Mouse (Mus musculus) midbrain, embryonic 13.5 days (tissue): Measurements from ENCODE around the gene Syngap1. TPM values are rescaled to one million over a fixed set of nuclear protein-coding genes. Genes with fewer than 3 reads are reported as not detected.

Experiments
- ATAC-seq: fragments of 200-750 bp; cut with Nextera tagmentation; 2 replicates; pipeline ENCODE4 v1.8.0; 2017; ENCODE audit warnings: mild to moderate bottlenecking, moderate TSS enrichment, moderate library complexity
- H3K27ac ChIP-seq: fragments of 300-500 bp; sonication (generic); 2 replicates; pipeline ENCODE4 v1.5.1; 2015; ENCODE audit warnings: inconsistent platforms, mild to moderate bottlenecking, moderate library complexity
- H3K27me3 ChIP-seq: fragments of 300-500 bp; sonication (generic); 2 replicates; pipeline ENCODE4 v1.6.1; 2015; ENCODE audit warnings: mild to moderate bottlenecking, inconsistent platforms
- H3K36me3 ChIP-seq: fragments of 300-500 bp; sonication (generic); 2 replicates; pipeline ENCODE4 v1.6.1; 2015; ENCODE audit warnings: mild to moderate bottlenecking, inconsistent platforms
- H3K4me1 ChIP-seq: fragments of 300-500 bp; sonication (generic); replicated peaks from 2 replicates; pipeline ENCODE4 v1.6.1; 2015; ENCODE audit warnings: inconsistent platforms
- H3K4me2 ChIP-seq: fragments of 300-500 bp; sonication (generic); replicated peaks from 2 replicates; pipeline ENCODE4 v1.6.1; 2015; ENCODE audit warnings: moderate library complexity, mild to moderate bottlenecking, inconsistent platforms
- H3K4me3 ChIP-seq: fragments of 300-500 bp; sonication (generic); replicated peaks from 2 replicates; pipeline ENCODE4 v1.5.1; 2015; ENCODE audit warnings: mild to moderate bottlenecking, inconsistent platforms
- H3K9ac ChIP-seq: fragments of 300-500 bp; sonication (generic); replicated peaks from 2 replicates; pipeline ENCODE4 v1.6.1; 2015; ENCODE audit warnings: mild to moderate bottlenecking, inconsistent platforms
- H3K9me3 ChIP-seq: fragments of 300-500 bp; sonication (generic); 2 replicates; pipeline ENCODE4 v1.6.1; 2016; ENCODE audit warnings: mild to moderate bottlenecking, inconsistent platforms
- WGBS: fragments of 180-500 bp; shearing (Covaris S2); methylation state at CpG from one replicate; pipeline ENCODE4 v1.1.7; 2015; 5-methylcytosine and 5-hydroxymethylcytosine counted together
- polyA plus RNA-seq: library from polyadenylated mRNA; unstranded; fragments of >200 nt; fragmentation: Nextera tagmentation; extraction: Ambion mirVana; gene quantifications from 2 replicates; pipeline ENCODE4 v1.2.1, GENCODE M21; 2015

Gene Syngap1
- polyA plus RNA-seq, 1 experiment from 2014 or later = 6.2 TPM

- ATAC-seq = no peak
- Histone ChIP-seq H3K4me3 (no peak overlapping the region), H3K4me1 (no peaks in the 10 kb centered on the region), H3K4me2 (no peak overlapping the region), H3K27me3 (no peaks in the 10 kb centered on the region), H3K9me3 (no peaks in the 10 kb centered on the region), H3K9ac (no peak overlapping the region), H3K36me3 (no peaks in the 10 kb centered on the region), H3K27ac (no peak overlapping the region)
- WGBS = 41% methylated on average over 9 of the region's 9 CpGs
Measured at GRCm38 (mm10) chr17:27004431-27004830, 63.4 kb downstream of the Syngap1 start.

GRCm38 (mm10) chr17:27004903-27005485 is 63.9 kb downstream of the Syngap1 start:
- Histone ChIP-seq H3K9me3 (no peaks in the 10 kb centered on the region), H3K36me3 (no peaks in the 10 kb centered on the region), H3K4me2 (no peak overlapping the region), H3K9ac (no peak overlapping the region), H3K4me1 (no peaks in the 10 kb centered on the region), H3K4me3 (no peak overlapping the region), H3K27me3 (no peaks in the 10 kb centered on the region), H3K27ac (no peak overlapping the region)
- WGBS = 44% methylated on average over 19 of the region's 19 CpGs
- no peak for ATAC-seq

DNA sequence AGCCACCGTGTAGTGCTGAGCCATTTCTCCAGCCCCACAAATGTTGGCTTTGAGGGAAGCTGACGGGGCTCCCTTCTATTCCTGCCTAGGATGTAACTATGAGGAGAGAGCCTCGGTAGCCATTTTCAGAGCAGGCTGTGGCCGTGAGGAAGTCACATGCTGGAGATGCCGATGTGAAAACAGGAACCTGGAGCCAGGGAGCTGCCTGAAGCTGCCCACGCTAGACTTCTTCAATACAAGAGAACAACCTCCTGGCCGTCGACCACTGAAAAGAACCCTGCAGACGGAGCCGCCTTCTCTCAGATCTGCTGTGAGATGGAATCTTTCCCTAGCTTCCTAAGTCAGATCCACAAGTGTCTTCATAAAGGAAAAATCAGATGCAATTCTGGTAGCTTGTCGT is 64.6 kb downstream of the Syngap1 start:
- no peaks in the 10 kb centered on the region for H3K4me1 ChIP-seq
- 66% methylated on average over 11 of the region's 11 CpGs for WGBS
- no peaks in the 10 kb centered on the region for H3K36me3 ChIP-seq
- H3K4me3 ChIP-seq = no peak overlapping the region
- ATAC-seq = no peak
- no peak overlapping the region for H3K9ac ChIP-seq
- H3K27ac ChIP-seq = no peak overlapping the region
- no peaks in the 10 kb centered on the region for H3K27me3 ChIP-seq
- H3K4me2 ChIP-seq = no peak overlapping the region
- H3K9me3 ChIP-seq = no peaks in the 10 kb centered on the region

GRCm38 (mm10) chr17:27008277-27008676 is 67.2 kb downstream of the Syngap1 start:
- no peak overlapping the region for H3K4me3 ChIP-seq
- H3K4me2 ChIP-seq = no peak overlapping the region
- peaks cover 6% of the 10 kb centered on the region; the same call in 1 of the 2 replicates for H3K4me1 ChIP-seq
- 77% methylated on average over 2 of the region's 2 CpGs for WGBS
- ATAC-seq = no peak
- H3K27ac ChIP-seq = no peak overlapping the region
- H3K27me3 ChIP-seq = no peaks in the 10 kb centered on the region
- H3K36me3 ChIP-seq = no peaks in the 10 kb centered on the region
- H3K9me3 ChIP-seq = no peaks in the 10 kb centered on the region
- H3K9ac ChIP-seq = no peak overlapping the region

- no peak for ATAC-seq
- no peak overlapping the region for H3K9ac ChIP-seq
- WGBS = 93% methylated on average over 10 of the region's 10 CpGs
- H3K4me1 ChIP-seq = peaks cover 6% of the 10 kb centered on the region; the same call in 1 of the 2 replicates
- H3K27me3 ChIP-seq = no peaks in the 10 kb centered on the region
- H3K27ac ChIP-seq = no peak overlapping the region
- no peak overlapping the region for H3K4me2 ChIP-seq
- no peaks in the 10 kb centered on the region for H3K36me3 ChIP-seq
- no peaks in the 10 kb centered on the region for H3K9me3 ChIP-seq
- H3K4me3 ChIP-seq = no peak overlapping the region
Measured at GRCm38 (mm10) chr17:27011167-27011566, 70.1 kb downstream of the Syngap1 start.

GRCm38 (mm10) chr17:27011998-27012672 is 71.1 kb downstream of the Syngap1 start:
- no peak overlapping the region for H3K4me2 ChIP-seq
- H3K9me3 ChIP-seq = no peaks in the 10 kb centered on the region
- no peak overlapping the region for H3K9ac ChIP-seq
- no peaks in the 10 kb centered on the region for H3K36me3 ChIP-seq
- H3K4me1 ChIP-seq = peaks cover 6% of the 10 kb centered on the region; the same call in 1 of the 2 replicates
- H3K27ac ChIP-seq = no peak overlapping the region
- ATAC-seq = no peak
- WGBS = 67% methylated on average over 14 of the region's 14 CpGs
- H3K4me3 ChIP-seq = no peak overlapping the region
- H3K27me3 ChIP-seq = no peaks in the 10 kb centered on the region

- H3K4me2 ChIP-seq = no peak overlapping the region
Measured at GRCm38 (mm10) chr17:27012909-27013308, 71.9 kb downstream of the Syngap1 start.

GRCm38 (mm10) chr17:27017564-27018499 is 76.8 kb downstream of the Syngap1 start:
- H3K4me1 ChIP-seq = peaks cover 16% of the 10 kb centered on the region
- no peaks in the 10 kb centered on the region for H3K27me3 ChIP-seq
- WGBS = 7% methylated on average over 34 of the region's 34 CpGs
- H3K4me2 ChIP-seq = peak overlapping the region; percentile 63
- no peaks in the 10 kb centered on the region for H3K9me3 ChIP-seq
- H3K9ac ChIP-seq = peak overlapping the region; percentile 51
- H3K4me3 ChIP-seq = peak overlapping the region; percentile 44
- 0 out of 2 replicates have a peak overlapping the region, but pooled peaks have one; percentile 30 for H3K27ac ChIP-seq
- peak; percentile 78 for ATAC-seq
- peaks cover 34% of the 10 kb centered on the region for H3K36me3 ChIP-seq

More at GRCm38 (mm10) chr17:27012909-27013308, 71.9 kb downstream of the Syngap1 start:
- H3K27ac ChIP-seq = no peak overlapping the region
- no peaks in the 10 kb centered on the region for H3K36me3 ChIP-seq
- no peaks in the 10 kb centered on the region for H3K27me3 ChIP-seq
- WGBS = 56% methylated on average over 6 of the region's 6 CpGs
- H3K4me1 ChIP-seq = peaks cover 12% of the 10 kb centered on the region; the same call in 1 of the 2 replicates
- H3K9me3 ChIP-seq = no peaks in the 10 kb centered on the region
- H3K9ac ChIP-seq = no peak overlapping the region
- no peak overlapping the region for H3K4me3 ChIP-seq
- no peak for ATAC-seq

DNA sequence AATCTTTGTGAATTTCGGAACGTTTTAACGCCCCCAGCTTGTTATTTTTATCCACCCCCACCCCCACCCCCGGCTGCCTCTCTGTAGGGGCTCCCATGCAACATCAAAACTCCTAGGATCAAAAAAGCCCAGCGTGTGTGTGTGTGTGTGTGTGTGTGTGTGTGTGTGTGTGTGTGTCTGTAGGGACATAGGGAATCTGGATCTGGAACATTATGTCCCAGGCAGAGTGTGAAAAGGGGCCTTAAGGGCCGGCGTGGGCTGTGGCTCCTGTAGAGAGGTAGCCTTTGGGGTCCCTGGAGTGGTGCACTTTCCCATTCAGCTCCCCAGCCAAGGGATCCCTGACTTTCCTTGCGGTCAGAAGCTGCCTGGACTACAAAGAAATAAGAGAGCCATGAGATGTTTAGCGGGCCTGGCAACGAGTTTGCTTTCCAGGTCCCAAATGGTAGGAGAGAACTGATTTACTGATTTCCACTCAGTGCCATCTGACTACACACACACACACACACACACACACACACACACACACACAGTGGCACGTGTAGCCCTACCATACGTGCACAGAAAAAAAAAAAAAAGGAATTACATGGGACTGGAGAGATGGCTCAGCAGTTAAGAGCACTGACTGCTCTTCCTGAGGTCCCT is 77.6 kb downstream of the Syngap1 start:
- H3K9me3 ChIP-seq = no peaks in the 10 kb centered on the region
- H3K4me1 ChIP-seq = peaks cover 16% of the 10 kb centered on the region
- H3K27ac ChIP-seq = no peak overlapping the region; the same call in 1 of the 2 replicates
- H3K4me2 ChIP-seq = peak overlapping the region; percentile 63
- no peak for ATAC-seq
- peak overlapping the region; percentile 42 for H3K9ac ChIP-seq
- peak overlapping the region; percentile 44 for H3K4me3 ChIP-seq
- WGBS = 36% methylated on average over 12 of the region's 12 CpGs
- peaks cover 42% of the 10 kb centered on the region for H3K36me3 ChIP-seq
- no peaks in the 10 kb centered on the region for H3K27me3 ChIP-seq

- Histone ChIP-seq H3K27me3 (no peaks in the 10 kb centered on the region), H3K4me2 (no peak overlapping the region), H3K27ac (no peak overlapping the region), H3K9ac (no peak overlapping the region), H3K4me3 (no peak overlapping the region), H3K9me3 (no peaks in the 10 kb centered on the region), H3K4me1 (peaks cover 16% of the 10 kb centered on the region), H3K36me3 (peaks cover 63% of the 10 kb centered on the region)
- no peak for ATAC-seq
- WGBS = 95% methylated on average over 14 of the region's 14 CpGs
Measured at GRCm38 (mm10) chr17:27021076-27021475, 80.0 kb downstream of the Syngap1 start.

- peaks cover 18% of the 10 kb centered on the region for H3K4me1 ChIP-seq
- no peak for ATAC-seq
- H3K4me3 ChIP-seq = no peak overlapping the region
- 95% methylated on average over 9 of the region's 9 CpGs for WGBS
- H3K4me2 ChIP-seq = no peak overlapping the region
- no peaks in the 10 kb centered on the region for H3K27me3 ChIP-seq
- H3K9me3 ChIP-seq = no peaks in the 10 kb centered on the region
- H3K9ac ChIP-seq = no peak overlapping the region
- H3K27ac ChIP-seq = no peak overlapping the region
- H3K36me3 ChIP-seq = peaks cover 63% of the 10 kb centered on the region
Measured at GRCm38 (mm10) chr17:27021736-27022135, 80.7 kb downstream of the Syngap1 start.
